Mouse (Mus musculus) embryo, embryonic 10 days (tissue): ENCODE results near the gene Rabgef1.
A peak's percentile ranks its signal among the peaks of the same experiment; 100 is the strongest.
"Not testable (repeated sequence)": the region's sequence is repeated elsewhere in the genome, so short reads cannot be mapped to it uniquely, and the experiment has no call there.

Experiments used
- DNase-seq: peaks from one replicate; pipeline ENCODE4 v3.0.0-alpha.2; 2015; ENCODE audit warnings: low spot score

Gene Rabgef1

DNA sequence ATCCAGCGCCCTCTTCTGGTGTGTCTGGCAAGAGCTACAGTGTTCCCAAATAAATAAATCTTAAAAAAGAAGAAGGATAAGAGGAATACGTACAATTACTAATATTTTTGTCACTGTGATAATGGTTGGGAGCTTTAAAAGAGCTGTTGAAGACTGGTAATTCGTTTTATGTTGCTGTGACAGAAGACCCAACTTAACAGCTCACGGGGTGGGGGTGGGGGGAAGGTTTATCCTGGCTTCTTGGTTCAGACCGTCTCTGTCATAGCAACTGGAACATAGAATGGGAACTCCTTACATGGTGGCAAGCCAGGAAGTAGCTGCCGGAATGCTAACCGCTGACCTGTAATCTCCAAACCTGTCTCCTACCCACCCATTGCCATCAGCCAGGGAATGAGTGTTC lies 45.2 kb downstream of the Rabgef1 start, which contains the start of gene Tmem248:
Tmem248 (plus strand) TSS at position 301 of the 400 bp plus-strand sequence.
- no peak for DNase-seq

- no peak for DNase-seq
Observed at GRCm38 (mm10) chr5:130217406-130217805, 45.8 kb downstream of the Rabgef1 start.

GRCm38 (mm10) chr5:130218336-130218735 lies 46.7 kb downstream of the Rabgef1 start:
- no peak for DNase-seq

GRCm38 (mm10) chr5:130221316-130221715 lies 49.7 kb downstream of the Rabgef1 start:
- peak; percentile 11 for DNase-seq

- peak; percentile 43 for DNase-seq
Observed at GRCm38 (mm10) chr5:130221760-130222145, 50.2 kb downstream of the Rabgef1 start.

DNA sequence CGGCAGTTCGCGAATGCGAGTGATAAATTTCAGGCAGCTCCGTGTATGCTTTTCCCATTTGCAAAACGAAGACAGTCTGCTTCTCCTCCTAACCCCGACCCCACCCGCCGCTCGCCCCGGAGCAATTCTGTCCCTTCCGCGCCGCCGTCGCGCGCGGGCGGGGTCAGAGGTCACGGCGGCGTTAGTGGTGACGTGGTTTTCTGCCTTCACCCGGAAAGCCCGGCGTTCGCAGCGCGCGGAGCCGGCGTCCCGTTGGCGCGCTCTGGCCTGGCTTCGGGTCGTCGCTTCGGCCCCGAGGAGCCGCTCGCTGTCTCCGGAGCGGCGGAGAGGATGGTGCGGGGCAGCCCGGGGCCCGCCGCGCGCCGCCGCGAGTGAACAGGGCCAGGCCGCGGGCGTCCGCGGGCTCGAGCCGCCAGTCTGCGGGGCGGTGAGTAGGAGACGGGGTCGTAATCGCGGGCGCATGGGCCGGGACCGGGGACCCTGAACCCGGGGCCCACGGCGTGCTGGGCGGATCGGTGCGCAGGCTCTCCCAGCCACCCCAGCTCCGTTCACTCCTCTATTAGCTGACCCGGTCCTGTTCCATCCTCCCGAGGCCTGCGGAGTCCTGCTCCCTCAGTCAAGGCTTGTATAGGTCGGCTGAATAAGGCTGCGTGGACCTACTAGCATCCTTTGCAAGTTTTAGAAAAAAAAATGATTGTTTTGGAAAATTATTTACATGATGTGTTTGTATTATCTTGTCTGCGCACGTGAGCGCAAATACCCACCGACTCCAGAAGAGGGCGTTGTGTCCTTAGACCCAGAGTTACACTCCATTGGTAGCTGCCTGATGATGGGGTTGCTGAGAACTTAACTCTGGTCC lies 50.8 kb downstream of the Rabgef1 start:
- DNase-seq, result peak; percentile 87

DNA sequence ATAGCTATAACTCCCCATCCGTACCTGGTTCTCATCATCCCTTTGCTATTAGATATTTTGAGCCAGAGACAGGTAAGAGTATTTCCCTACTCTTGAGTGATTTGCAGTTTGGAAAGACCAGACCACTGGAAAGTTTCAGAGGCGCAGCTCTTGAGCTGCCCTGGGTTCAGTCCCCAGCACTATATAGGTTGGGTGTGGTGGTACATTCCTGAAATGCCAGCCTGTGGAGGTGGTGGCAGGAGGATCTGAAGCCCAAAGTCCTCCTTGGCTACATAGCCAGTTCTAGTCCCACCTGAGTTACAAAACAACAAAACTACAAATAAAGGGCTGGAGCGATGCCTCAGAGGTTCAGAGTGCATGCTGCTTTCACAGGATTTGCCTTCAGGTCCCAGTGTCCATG lies 55.2 kb downstream of the Rabgef1 start:
- no peak for DNase-seq

DNA sequence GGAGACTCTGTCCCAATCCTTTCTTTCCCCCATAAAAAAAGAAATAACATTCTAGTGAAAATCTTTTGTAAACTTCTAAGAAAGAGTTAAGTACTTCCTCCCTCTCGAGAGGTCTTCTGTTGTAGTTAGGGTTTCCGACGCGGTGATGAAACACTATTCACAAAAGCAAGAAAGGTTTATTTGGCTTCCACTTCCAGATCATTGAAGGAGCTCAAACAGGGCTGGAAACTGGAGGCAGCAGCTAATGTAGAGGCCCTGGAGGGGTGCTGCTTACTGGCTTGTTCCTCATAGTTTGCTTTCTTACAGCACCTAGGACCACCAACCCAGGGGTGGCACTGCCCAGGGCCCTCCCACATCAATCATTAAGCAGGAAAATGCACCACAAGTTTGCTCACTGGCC lies 56.5 kb downstream of the Rabgef1 start:
- no peak for DNase-seq

DNA sequence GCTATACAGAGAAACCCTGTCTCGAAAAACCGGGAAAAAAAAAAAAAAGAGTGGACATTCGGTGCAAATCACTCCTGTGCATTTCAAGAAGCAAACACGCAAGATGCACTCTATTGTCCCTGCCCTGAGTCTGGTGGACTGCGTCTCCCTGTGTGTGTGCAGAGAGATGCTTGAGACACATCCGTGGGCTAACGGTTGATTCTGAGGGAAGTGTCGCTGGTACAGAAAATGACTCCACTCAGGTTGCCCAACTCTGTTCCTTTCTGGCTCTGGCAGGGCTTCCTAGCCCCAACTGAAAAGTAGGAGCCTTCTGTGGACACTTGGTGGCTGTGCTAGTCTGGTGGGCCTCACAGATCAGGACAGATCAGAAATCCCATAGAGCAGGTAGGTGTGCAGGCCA lies 64.7 kb downstream of the Rabgef1 start:
- no peak for DNase-seq

DNA sequence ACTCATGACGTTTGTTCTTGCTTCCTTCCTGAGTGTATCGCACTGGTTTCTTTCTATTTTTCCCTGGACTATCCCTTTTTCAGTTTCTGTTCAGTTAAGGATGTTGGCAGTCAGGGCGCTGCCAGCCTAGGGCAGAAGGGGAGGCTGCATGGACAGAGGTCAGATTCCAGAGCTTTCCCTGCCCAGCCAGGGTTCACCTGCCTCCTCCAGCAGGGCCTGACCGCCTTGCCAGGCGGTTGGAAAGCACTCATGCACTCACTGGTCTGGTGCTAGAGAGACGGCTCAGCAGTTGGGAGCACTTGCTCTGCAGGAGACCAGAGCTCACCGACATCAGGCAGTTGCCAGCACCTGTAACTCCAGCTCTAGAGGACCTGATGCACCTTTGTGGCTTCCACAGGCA lies 67.6 kb downstream of the Rabgef1 start:
- DNase-seq, result no peak

DNA sequence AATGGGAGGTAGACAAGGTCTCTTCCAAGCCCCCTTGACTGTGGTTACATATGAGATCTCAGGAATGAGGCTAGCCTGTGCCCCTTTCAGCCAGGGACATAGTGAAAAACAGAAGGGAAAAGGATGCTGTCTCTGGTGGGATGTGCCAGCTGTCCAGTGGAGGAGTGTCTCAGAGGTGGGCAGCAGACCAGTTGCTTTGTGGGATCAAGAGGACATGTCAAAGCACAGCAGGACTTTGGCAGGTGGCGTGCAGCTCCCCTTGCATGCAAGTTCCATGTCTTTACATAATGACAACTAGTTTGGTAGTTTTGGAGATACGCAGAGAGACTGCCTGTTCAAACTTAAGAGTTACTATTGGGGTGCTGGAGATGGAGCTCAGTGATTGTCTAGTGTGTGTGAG lies 68.3 kb downstream of the Rabgef1 start:
- DNase-seq, result no peak

GRCm38 (mm10) chr5:130241426-130241825 lies 69.8 kb downstream of the Rabgef1 start:
- no peak for DNase-seq

GRCm38 (mm10) chr5:130247823-130248222 lies 76.2 kb downstream of the Rabgef1 start:
- no peak for DNase-seq

- DNase-seq, result peak; percentile 64
Observed at GRCm38 (mm10) chr5:130254164-130255016, 82.8 kb downstream of the Rabgef1 start.

DNA sequence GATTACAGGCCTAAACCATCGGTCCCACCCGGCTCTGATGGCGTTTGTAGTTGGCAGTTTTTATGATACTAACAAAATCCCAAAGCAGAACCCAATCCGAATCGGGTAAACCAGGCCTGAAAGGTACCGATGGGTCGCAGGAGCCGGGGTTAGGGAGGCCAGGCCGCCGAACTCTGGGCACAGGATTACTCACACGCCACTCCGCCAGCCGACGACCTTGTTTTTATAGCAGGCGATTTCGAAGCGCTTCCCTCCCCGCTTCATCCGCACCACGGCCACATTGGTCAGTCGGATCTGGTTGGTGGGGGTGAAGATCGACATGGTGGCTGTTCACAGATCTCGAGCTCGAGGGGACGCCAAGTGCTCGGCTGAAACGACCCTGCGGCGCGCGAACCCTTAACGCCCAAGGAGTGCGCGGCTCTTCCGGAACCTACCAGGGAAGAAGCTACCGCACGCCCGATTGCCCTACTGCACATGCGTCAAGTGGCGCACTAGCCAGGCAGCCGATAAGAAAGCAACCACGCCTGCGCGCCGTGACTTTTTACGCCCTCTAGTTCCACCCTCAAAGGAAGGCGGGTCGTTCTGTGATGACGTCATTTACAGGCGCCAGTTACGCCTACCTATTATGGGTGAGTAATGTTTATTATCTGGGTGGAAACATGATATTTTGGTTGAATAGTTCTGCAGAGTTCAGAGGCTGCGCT lies 83.6 kb downstream of the Rabgef1 start, which contains the start of the genes Sbds and Tyw1:
Sbds (minus strand) TSS at position 514 of the 704 bp plus-strand sequence.
Tyw1 (plus strand) TSS at position 603 of the 704 bp plus-strand sequence.
- DNase-seq, result peak; percentile 100

DNA sequence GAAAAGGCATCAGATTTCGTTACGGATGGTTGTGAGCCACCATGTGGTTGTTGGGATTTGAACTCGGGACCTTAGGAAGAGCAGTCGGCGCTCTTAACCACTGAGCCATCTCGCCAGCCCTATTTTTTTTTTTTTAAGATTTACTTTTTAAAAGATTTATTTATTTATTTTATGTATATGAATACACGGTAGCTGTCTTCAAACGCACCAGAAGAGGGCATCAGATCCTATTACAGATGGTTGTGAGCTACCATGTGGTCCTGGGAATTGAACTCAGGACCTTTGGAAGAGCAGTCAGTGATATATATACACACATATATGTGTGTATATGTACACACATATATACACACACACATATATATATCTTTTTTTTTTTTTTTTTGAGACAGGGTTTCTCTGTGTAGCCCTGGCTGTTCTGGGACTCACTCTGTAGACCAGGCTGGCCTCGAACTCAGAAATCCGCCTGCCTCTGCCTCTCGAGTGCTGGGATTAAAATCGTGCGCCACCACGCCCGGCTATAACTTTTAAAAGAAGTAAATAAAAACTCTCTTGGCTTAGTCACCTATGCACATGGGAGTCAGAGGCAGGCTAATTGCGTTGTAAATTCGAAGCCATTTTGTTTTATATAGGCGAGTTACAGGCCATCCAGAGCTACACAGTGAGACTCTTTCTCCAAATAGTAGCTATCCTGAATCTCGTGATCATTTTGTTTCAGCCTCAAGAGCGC lies 84.4 kb downstream of the Rabgef1 start:
- DNase-seq, result not testable (repeated sequence)

GRCm38 (mm10) chr5:130256678-130257271 lies 85.2 kb downstream of the Rabgef1 start:
- DNase-seq, result peak; percentile 96

DNA sequence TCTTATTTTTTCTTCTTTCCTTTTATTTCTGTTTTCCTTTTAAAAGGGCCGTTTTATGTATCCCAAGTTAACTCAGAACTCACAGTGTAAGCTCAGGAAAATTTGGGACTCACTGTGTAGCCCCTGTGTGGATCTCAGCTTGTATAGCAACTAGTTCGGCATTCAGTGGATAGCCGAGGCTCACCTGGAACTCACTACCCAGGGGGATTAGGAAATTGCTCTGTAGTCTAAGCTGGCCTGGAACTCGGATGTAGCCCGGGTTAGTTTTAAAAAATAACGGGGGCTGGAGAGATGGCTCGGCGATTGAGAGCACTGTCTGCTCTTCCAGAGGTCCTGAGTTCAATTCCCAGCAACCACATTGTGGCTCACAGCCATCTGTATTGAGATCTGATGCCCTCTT lies 85.7 kb downstream of the Rabgef1 start:
- DNase-seq, result no peak

GRCm38 (mm10) chr5:130263454-130263853 lies 91.9 kb downstream of the Rabgef1 start:
- DNase-seq, result peak; percentile 10
